Comparison of ENCODE assay signal across 9 mouse cellular contexts in the genomic region with DNA sequence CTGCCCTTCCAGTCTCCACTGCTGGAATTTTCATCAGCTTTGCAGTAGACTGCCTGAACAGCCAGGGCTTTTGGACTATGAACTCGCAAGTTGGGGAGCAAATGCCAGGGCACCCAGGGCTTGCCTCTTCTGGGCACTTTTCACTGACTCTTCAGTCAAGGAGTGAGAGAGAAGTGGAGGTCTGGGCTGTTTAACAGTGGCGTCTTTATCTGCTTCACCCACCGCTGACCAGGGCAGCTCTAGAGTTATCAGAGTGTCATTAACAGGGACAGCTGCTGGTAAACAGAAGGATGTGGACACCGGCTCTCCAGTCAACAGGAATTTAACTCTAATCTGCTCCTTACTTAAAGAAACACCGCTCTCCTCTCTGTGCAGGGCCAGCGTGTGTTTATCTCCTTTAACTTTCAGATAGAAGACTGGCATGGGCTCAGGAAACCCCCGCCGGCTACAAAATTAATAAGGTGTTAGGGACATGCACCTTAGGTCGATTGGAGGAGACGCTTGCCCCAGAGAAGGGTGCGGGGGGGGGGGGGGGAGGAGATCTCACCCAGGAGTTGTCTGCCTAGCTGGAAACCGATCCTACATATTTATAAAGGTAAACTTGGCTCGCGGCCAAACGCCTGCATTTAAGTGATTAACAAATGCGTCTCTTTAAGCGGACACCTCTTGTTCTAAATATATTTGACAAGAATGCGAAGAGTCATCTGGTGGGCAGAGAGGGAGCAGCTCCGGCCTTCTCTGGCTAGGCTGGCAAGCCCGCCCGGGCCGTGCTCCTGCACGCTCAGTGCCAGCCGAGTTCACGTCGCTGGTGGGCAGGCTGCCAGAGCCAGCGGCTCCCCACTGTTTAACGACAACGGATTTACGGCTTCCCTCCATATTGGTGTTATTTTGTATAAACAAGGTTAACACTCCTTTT.
DNase-seq lines count a peak whose midpoint lies in the region; ATAC-seq and TF ChIP-seq lines count a peak whose summit lies in the region.
"Had no signal": no experiment of that assay in that cellular context is flagged by ENCODE, and none has a peak within 500 bp of the region (broad histone marks: within the 10 kb centered on the region; RNA-seq: fewer than 3 reads in every experiment).

No protein-coding gene starts in this region.

- DNase-seq in ES-CJ7 (ENCODE audit: low read depth, low spot score): peak; percentile 50
- DNase-seq in cerebellum, adult 8-10 months: peak; percentile 10
- peak; percentile 80 for DNase-seq in gastrocnemius, adult 2 months
- DNase-seq in liver, adult 2 months (ENCODE audit: extremely low read depth, low read depth, low spot score): peak; percentile 91
- DNase-seq in midbrain, postnatal 0 days (ENCODE audit: low spot score): peak; percentile 72
- peak; percentile 57 for DNase-seq in urinary bladder, postnatal 25 days (ENCODE audit: low spot score)
- DNase-seq in yolk sac, embryonic 10.5 days (ENCODE audit: low spot score): no peak

- H3K4me2 ChIP-seq in hindbrain, embryonic 15.5 days: peak overlapping the region; percentile 56
- peak overlapping the region; percentile 56 for H3K4me2 ChIP-seq in midbrain, postnatal 0 days (ENCODE audit: low read depth, low read length, poor library complexity, severe bottlenecking)

- H3K27me3 ChIP-seq in hindbrain, embryonic 15.5 days: 0 out of 2 replicates have a peak, but pooled peaks cover 3% of the 10 kb centered on the region
- H3K27me3 ChIP-seq in liver, adult 2 months (ENCODE audit: control insufficient read depth, insufficient read depth, low read length): no peaks in the 10 kb centered on the region
- H3K27me3 ChIP-seq in midbrain, postnatal 0 days (ENCODE audit: insufficient read depth, low read length): no peaks in the 10 kb centered on the region

- H3K4me3 ChIP-seq in gastrocnemius, adult 2 months: peak overlapping the region; percentile 63
- H3K4me3 ChIP-seq in hindbrain, embryonic 15.5 days: peak overlapping the region; percentile 31
- peak overlapping the region; percentile 38 for H3K4me3 ChIP-seq in liver, adult 2 months (ENCODE audit: insufficient read depth, low read depth, low read length)
- H3K4me3 ChIP-seq in midbrain, postnatal 0 days (ENCODE audit: low read depth, low read length): peak overlapping the region; percentile 25

- peak; percentile 68; the same call in 1 of the 2 replicates for ATAC-seq in hindbrain, embryonic 15.5 days (ENCODE audit: low FRiP score, low read depth)
- ATAC-seq in midbrain, postnatal 0 days (ENCODE audit: low FRiP score): peak; percentile 68; the same call in 1 of the 2 replicates

- TF ChIP-seq CTCF in gastrocnemius, adult 2 months (IDR thresholded peaks at IDR 0.05): no peak
- TF ChIP-seq CTCF in liver, adult 2 months (IDR thresholded peaks at IDR 0.05; ENCODE audit: low read depth, low read length): no peak
- no peak for TF ChIP-seq CTCF in midbrain, postnatal 0 days (IDR thresholded peaks at IDR 0.05)

- no peaks in the 10 kb centered on the region for H3K9me3 ChIP-seq in hindbrain, embryonic 15.5 days
- H3K9me3 ChIP-seq in midbrain, postnatal 0 days (ENCODE audit: low read length): no peaks in the 10 kb centered on the region

- no peaks in the 10 kb centered on the region for H3K36me3 ChIP-seq in hindbrain, embryonic 15.5 days
- H3K36me3 ChIP-seq in liver, adult 2 months (ENCODE audit: control insufficient read depth, insufficient read depth, low read length): no peaks in the 10 kb centered on the region
- H3K36me3 ChIP-seq in midbrain, postnatal 0 days (ENCODE audit: insufficient read depth, low read length): no peaks in the 10 kb centered on the region
- H3K36me3 ChIP-seq: G1E had no signal

- peak overlapping the region; percentile 86 for H3K27ac ChIP-seq in gastrocnemius, adult 2 months
- peak overlapping the region; percentile 4; the same call in 1 of the 2 replicates for H3K27ac ChIP-seq in hindbrain, embryonic 15.5 days (replicated peaks)
- peak overlapping the region; percentile 67 for H3K27ac ChIP-seq in liver, adult 2 months (replicated peaks; ENCODE audit: insufficient read depth, low read depth, low read length)
- H3K27ac ChIP-seq in midbrain, postnatal 0 days (ENCODE audit: low read depth, low read length): no peak overlapping the region

- 2% methylated on average over 30 of the region's 30 CpGs for WGBS in hindbrain, embryonic 15.5 days
- WGBS in liver, adult 2 months: under 1% methylated on average over 30 of the region's 30 CpGs
- 3% methylated on average over 30 of the region's 30 CpGs for WGBS in midbrain, postnatal 0 days

- no peaks in the 10 kb centered on the region for H3K79me2 ChIP-seq in liver, adult 2 months (ENCODE audit: control insufficient read depth, insufficient read depth, low read length)

- no peak for TF ChIP-seq POLR2A in liver, adult 2 months (IDR thresholded peaks at IDR 0.05; ENCODE audit: extremely low read depth, insufficient read depth, low read length)

- no peak overlapping the region; the same call in 1 of the 2 replicates for H3K9ac ChIP-seq in hindbrain, embryonic 15.5 days
- peak overlapping the region; percentile 51 for H3K9ac ChIP-seq in liver, adult 2 months (ENCODE audit: low read depth, low read length)
- peak overlapping the region; percentile 30; the same call in 1 of the 2 replicates for H3K9ac ChIP-seq in midbrain, postnatal 0 days (replicated peaks; ENCODE audit: low read length, poor library complexity, severe bottlenecking)

- intact Hi-C loops in gastrocnemius, adult 2 months (cut with DNase I): loop anchor here (10.0 kb wide), 1 partner anchor 110 kb away; no protein-coding TSS in a partner anchor

- peaks cover 23% of the 10 kb centered on the region for H3K4me1 ChIP-seq in hindbrain, embryonic 15.5 days (replicated peaks)
- H3K4me1 ChIP-seq in liver, adult 2 months (ENCODE audit: control insufficient read depth, insufficient read depth, low read length): peaks cover 8% of the 10 kb centered on the region
- peaks cover 5% of the 10 kb centered on the region for H3K4me1 ChIP-seq in midbrain, postnatal 0 days (ENCODE audit: insufficient read depth, low read length)
